In genomic region chr14:54397872-54398527, GRCm38 (mm10) we compare ENCODE assay signal across 21 mouse cellular contexts. TPM values are rescaled to one million over a fixed set of nuclear protein-coding genes. Genes with fewer than 3 reads are reported as not detected.
DNase-seq lines count a peak whose midpoint lies in the region; ATAC-seq lines count a peak whose summit lies in the region.
"Had no signal": no experiment of that assay in that cellular context is flagged by ENCODE, and none has a peak within 500 bp of the region (broad histone marks: within the 10 kb centered on the region; RNA-seq: fewer than 3 reads in every experiment).

No protein-coding gene starts in this region.

- no peak for ATAC-seq in kidney, embryonic 16.5 days (ENCODE audit: low FRiP score, low TSS enrichment)
- ATAC-seq in common myeloid progenitor, adult 5-6 weeks (replicated peaks; ENCODE audit: low read depth, poor library complexity, severe bottlenecking): peak; percentile 39; the same call in 1 of the 2 replicates
- peak; percentile 69 for ATAC-seq in megakaryocyte progenitor cell, adult 5-6 weeks (replicated peaks; ENCODE audit: poor library complexity)
- no peak for ATAC-seq in hindbrain, embryonic 13.5 days (ENCODE audit: low FRiP score)
- ATAC-seq: forebrain, embryonic 15.5 days had no signal

- peak overlapping the region; percentile 71 for H3K27ac ChIP-seq in kidney, embryonic 16.5 days (ENCODE audit: low read length)
- no peak overlapping the region for H3K27ac ChIP-seq in hindbrain, embryonic 13.5 days
- H3K27ac ChIP-seq: forebrain, embryonic 15.5 days; heart, adult 2 months; limb, embryonic 15.5 days; midbrain, embryonic 12.5 days; stomach, postnatal 0 days had no signal

- no peak overlapping the region for H3K9ac ChIP-seq in kidney, embryonic 16.5 days (replicated peaks; ENCODE audit: low read length)
- no peak overlapping the region for H3K9ac ChIP-seq in hindbrain, embryonic 13.5 days
- H3K9ac ChIP-seq: forebrain, embryonic 15.5 days; limb, embryonic 15.5 days; midbrain, embryonic 12.5 days had no signal

- no peaks in the 10 kb centered on the region for H3K27me3 ChIP-seq in kidney, embryonic 16.5 days (ENCODE audit: insufficient read depth, low read length)
- no peaks in the 10 kb centered on the region for H3K27me3 ChIP-seq in hindbrain, embryonic 13.5 days
- H3K27me3 ChIP-seq: forebrain, embryonic 15.5 days; limb, embryonic 15.5 days; midbrain, embryonic 12.5 days had no signal

- DNase-seq in kidney, adult 11 months: no peak
- peak; percentile 49 for DNase-seq in CD4-positive helper T cell, adult 2 months (ENCODE audit: low read depth, low spot score)
- no peak for DNase-seq in gastrocnemius, postnatal 25 days
- no peak for DNase-seq in MN1 (ENCODE audit: low spot score)
- DNase-seq: adrenal gland, adult 8-10 months; cerebellum, adult 11 months; cerebellum, postnatal 36 days; lung, adult 18-20 months; lung, postnatal 36 days; retina, postnatal 1 day had no signal

- peaks cover 16% of the 10 kb centered on the region for H3K4me1 ChIP-seq in kidney, embryonic 16.5 days (ENCODE audit: insufficient read depth, low read length)
- H3K4me1 ChIP-seq in hindbrain, embryonic 13.5 days (replicated peaks): no peaks in the 10 kb centered on the region
- H3K4me1 ChIP-seq: forebrain, embryonic 15.5 days; limb, embryonic 15.5 days; midbrain, embryonic 12.5 days had no signal

- 0 out of 2 replicates have a peak, but pooled peaks cover 2% of the 10 kb centered on the region for H3K36me3 ChIP-seq in kidney, embryonic 16.5 days (ENCODE audit: insufficient read depth, low read length)
- no peaks in the 10 kb centered on the region for H3K36me3 ChIP-seq in hindbrain, embryonic 13.5 days
- H3K36me3 ChIP-seq: forebrain, embryonic 15.5 days; limb, embryonic 15.5 days; midbrain, embryonic 12.5 days had no signal

- no peaks in the 10 kb centered on the region for H3K9me3 ChIP-seq in kidney, embryonic 16.5 days (ENCODE audit: low read length)
- H3K9me3 ChIP-seq in hindbrain, embryonic 13.5 days: no peaks in the 10 kb centered on the region
- H3K9me3 ChIP-seq: forebrain, embryonic 15.5 days; limb, embryonic 15.5 days; midbrain, embryonic 12.5 days had no signal

- no peak overlapping the region for H3K4me2 ChIP-seq in kidney, embryonic 16.5 days (replicated peaks; ENCODE audit: low read depth, low read length)
- no peak overlapping the region for H3K4me2 ChIP-seq in hindbrain, embryonic 13.5 days
- H3K4me2 ChIP-seq: forebrain, embryonic 15.5 days; limb, embryonic 15.5 days; midbrain, embryonic 12.5 days had no signal

- H3K4me3 ChIP-seq in kidney, embryonic 16.5 days (ENCODE audit: low read length): no peak overlapping the region
- no peak overlapping the region for H3K4me3 ChIP-seq in hindbrain, embryonic 13.5 days
- H3K4me3 ChIP-seq: erythroblast, embryonic 14.5 days; forebrain, embryonic 15.5 days; heart, adult 2 months; limb, embryonic 15.5 days; midbrain, embryonic 12.5 days; myocyte had no signal

- WGBS in kidney, embryonic 16.5 days: 52% methylated on average over 7 of the region's 7 CpGs
- 74% methylated on average over 7 of the region's 7 CpGs for WGBS in hindbrain, embryonic 13.5 days

RNA-seq across cellular contexts. Expression of gene Slc7a7, which starts 19.6 kb away (rescaled TPM):
- polyA plus RNA-seq in kidney, embryonic 16.5 days (2015; fragmentation: Nextera tagmentation; extraction: Ambion mirVana): 15.7 and 15.8 TPM in 2 replicates
- total RNA-seq in common myeloid progenitor, adult 5-6 weeks (2017): 4.5 and 6.6 TPM in 2 replicates
- 2.7 and 3.5 TPM in 2 replicates for total RNA-seq in megakaryocyte progenitor cell, adult 5-6 weeks (2015)
- total RNA-seq in megakaryocyte progenitor cell, adult 5-6 weeks (2017): 5.4 and 6.4 TPM in 2 replicates
- total RNA-seq in gastrocnemius, postnatal 25 days (2021): 1 to 10 TPM; 1.9 to 2.1 TPM
- polyA plus RNA-seq in hindbrain, embryonic 13.5 days (2015; fragmentation: Nextera tagmentation; extraction: Ambion mirVana): 5.9 and 6.0 TPM in 2 replicates

RNA-seq across cellular contexts. Expression of gene Mrpl52, which starts 28.7 kb away (rescaled TPM):
- polyA plus RNA-seq in kidney, embryonic 16.5 days (2015; fragmentation: Nextera tagmentation; extraction: Ambion mirVana): 202 and 227 TPM in 2 replicates
- total RNA-seq in common myeloid progenitor, adult 5-6 weeks (2017): 139 and 219 TPM in 2 replicates
- total RNA-seq in megakaryocyte progenitor cell, adult 5-6 weeks (2015): 118 and 124 TPM in 2 replicates
- 75.1 and 86.7 TPM in 2 replicates for total RNA-seq in megakaryocyte progenitor cell, adult 5-6 weeks (2017)
- total RNA-seq in gastrocnemius, postnatal 25 days (2021): 10 to 100 TPM; 94.2 to 95.6 TPM
- 298 and 306 TPM in 2 replicates for polyA plus RNA-seq in hindbrain, embryonic 13.5 days (2015; fragmentation: Nextera tagmentation; extraction: Ambion mirVana)

RNA-seq across cellular contexts. Expression of gene Mmp14, which starts 33.4 kb away (rescaled TPM):
- 152 and 156 TPM in 2 replicates for polyA plus RNA-seq in kidney, embryonic 16.5 days (2015; fragmentation: Nextera tagmentation; extraction: Ambion mirVana)
- 12.5 and 18.6 TPM in 2 replicates for total RNA-seq in common myeloid progenitor, adult 5-6 weeks (2017)
- 2.1 and 4.5 TPM in 2 replicates for total RNA-seq in megakaryocyte progenitor cell, adult 5-6 weeks (2015)
- total RNA-seq in megakaryocyte progenitor cell, adult 5-6 weeks (2017): 3.0 and 4.1 TPM in 2 replicates
- 10 to 100 TPM; 15.8 to 17.1 TPM for total RNA-seq in gastrocnemius, postnatal 25 days (2021)
- 49.1 and 54.9 TPM in 2 replicates for polyA plus RNA-seq in hindbrain, embryonic 13.5 days (2015; fragmentation: Nextera tagmentation; extraction: Ambion mirVana)

RNA-seq across cellular contexts. Expression of gene Oxa1l, which starts 37.4 kb away (rescaled TPM):
- 60.2 and 63.7 TPM in 2 replicates for polyA plus RNA-seq in kidney, embryonic 16.5 days (2015; fragmentation: Nextera tagmentation; extraction: Ambion mirVana)
- 27.5 and 38.7 TPM in 2 replicates for total RNA-seq in common myeloid progenitor, adult 5-6 weeks (2017)
- total RNA-seq in megakaryocyte progenitor cell, adult 5-6 weeks (2015): 49.6 and 56.2 TPM in 2 replicates
- 37.0 and 37.9 TPM in 2 replicates for total RNA-seq in megakaryocyte progenitor cell, adult 5-6 weeks (2017)
- total RNA-seq in gastrocnemius, postnatal 25 days (2021): 10 to 100 TPM; 54.0 to 56.3 TPM
- 47.7 and 51.3 TPM in 2 replicates for polyA plus RNA-seq in hindbrain, embryonic 13.5 days (2015; fragmentation: Nextera tagmentation; extraction: Ambion mirVana)

Comparison
In these comparisons a context has a peak if more than half of its experiments do, and no peak if none do; other contexts are left out.
1. ATAC-seq: peak in common myeloid progenitor, adult 5-6 weeks (single experiment) and megakaryocyte progenitor cell, adult 5-6 weeks (single experiment); none in kidney, embryonic 16.5 days (single experiment) and hindbrain, embryonic 13.5 days (single experiment).